Mouse (Mus musculus): ENCODE measurements around the gene Pard3b.

The Pard3b gene

DNA sequence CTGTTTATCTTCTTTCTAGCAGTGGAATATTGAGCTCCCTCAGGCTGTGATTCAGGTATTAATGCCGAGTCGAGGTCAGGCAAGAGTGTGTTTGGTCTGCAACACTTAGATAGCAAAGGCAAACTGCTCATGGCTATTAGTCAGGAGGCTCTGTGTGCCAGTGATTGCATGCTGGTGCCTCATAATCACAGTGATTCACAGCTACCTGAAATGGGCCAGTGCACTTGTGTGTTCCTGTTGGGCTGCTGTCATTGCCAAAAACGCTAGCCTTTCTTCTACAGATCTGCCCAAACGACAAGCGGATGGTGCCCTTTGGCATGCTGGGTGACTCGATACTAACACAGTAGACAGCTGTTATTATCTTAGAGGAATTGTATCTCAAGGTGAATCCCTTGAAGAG is 416.7 kb downstream of the Pard3b start:
- in situ Hi-C loops (cut with MboI; ENCODE audit: low sequenced_read_pairs) = no loop called here

DNA sequence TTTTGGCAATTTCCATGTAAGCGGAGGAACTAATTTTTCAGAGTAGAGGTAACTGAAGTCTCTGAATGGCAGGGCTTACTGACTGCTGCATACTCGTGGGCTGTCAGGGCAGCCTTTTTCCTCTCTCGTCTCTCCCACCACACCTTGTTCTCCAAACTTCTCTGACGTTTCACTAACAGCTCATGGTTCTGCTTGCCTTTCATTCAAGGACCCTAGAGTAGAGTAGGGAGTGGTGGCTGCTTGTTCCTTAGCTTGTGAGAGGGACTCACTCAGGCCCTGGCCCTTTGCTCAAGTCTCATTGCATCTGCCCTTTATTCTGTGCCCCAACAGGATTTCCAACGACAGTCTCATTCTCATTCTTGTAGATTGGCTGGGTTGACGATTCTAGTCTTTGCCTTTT is 432.0 kb downstream of the Pard3b start:
- in situ Hi-C loops (cut with MboI; ENCODE audit: low sequenced_read_pairs) = no loop called here

- in situ Hi-C loops (cut with MboI; ENCODE audit: low sequenced_read_pairs) = no loop called here
Measured at GRCm38 (mm10) chr1:62071139-62071538, 432.5 kb downstream of the Pard3b start.

- in situ Hi-C loops (cut with MboI; ENCODE audit: low sequenced_read_pairs) = no loop called here
Measured at GRCm38 (mm10) chr1:62076171-62076570, 437.5 kb downstream of the Pard3b start.

GRCm38 (mm10) chr1:62081129-62081528 is 442.5 kb downstream of the Pard3b start:
- in situ Hi-C loops (cut with MboI; ENCODE audit: low sequenced_read_pairs) = no loop called here

- in situ Hi-C loops (cut with MboI; ENCODE audit: low sequenced_read_pairs) = no loop called here
Measured at GRCm38 (mm10) chr1:62085995-62086394, 447.4 kb downstream of the Pard3b start.

DNA sequence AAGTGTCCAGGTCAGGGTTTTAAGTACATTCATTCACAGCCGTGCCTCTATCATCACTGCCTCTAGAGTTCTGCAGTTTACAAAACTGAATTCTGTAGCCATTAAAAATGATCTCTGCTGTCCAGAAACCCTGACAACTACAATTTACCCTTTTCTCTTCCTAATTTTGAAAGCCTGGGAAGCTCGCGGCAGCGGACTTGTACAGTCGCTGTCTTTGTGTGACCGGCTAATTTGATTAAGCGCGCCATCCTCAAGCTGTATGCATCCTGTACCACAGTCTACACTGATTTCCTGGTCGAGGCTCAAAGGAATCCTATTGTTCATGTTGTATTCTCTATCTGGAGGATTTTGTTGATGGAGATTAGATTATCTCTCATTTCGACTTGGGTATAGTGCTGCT is 448.8 kb downstream of the Pard3b start:
- in situ Hi-C loops (cut with MboI; ENCODE audit: low sequenced_read_pairs) = no loop called here

DNA sequence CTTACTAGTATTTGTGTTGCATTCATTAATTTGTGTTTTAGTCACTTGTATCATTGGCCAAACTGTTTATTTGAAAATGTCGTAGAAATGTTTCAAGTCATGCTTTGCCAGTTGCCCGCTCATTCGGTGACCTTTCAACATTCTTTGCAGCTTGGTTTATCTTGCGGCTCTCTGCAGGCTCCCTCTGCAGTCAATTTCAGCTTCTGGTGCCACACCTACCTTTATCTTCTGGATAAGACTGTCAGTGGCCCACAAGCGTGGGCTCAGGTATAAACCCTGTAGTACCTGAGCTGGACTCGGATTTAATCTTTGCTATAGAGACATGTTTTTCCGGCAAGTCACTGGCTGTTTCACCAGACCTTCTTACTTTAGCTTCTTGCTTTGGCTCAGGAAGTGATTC is 456.3 kb downstream of the Pard3b start:
- in situ Hi-C loops (cut with MboI; ENCODE audit: low sequenced_read_pairs) = no loop called here

DNA sequence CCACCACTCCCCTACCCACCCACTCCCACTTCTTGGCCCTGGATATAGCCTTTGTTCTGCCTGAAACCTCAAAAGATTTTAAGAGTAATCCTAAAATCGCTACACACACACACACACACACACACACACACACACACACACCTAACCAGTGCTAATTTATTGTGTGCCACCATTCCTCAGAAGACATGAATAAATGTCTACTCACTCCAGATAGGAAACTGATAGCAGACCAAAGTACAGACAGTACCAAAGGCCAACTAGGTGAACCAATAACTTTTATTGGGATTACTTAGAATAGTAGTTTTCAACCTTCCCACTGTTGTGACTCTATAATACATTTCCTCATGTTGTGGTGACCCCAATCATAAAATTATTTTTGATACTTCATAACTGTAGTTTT is 483.8 kb downstream of the Pard3b start:
- in situ Hi-C loops (cut with MboI; ENCODE audit: low sequenced_read_pairs) = no loop called here

DNA sequence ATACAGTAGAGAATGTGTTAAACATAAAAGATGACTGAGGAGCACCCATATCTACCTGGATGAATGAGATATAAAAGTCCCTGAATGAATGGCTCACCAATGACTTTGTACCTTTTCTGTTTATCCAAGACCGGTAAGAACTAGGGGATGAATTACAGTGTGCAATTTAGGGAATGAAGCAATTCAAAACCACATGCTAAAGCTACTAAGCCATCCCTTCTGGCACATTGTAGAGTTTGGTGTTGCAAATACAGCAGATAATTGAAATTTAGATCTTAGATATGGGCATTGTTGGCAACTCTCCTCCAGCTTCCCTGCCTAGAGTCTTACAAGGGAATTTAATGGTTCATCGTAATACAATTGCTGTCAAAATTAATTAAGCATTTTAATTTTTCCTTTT is 490.6 kb downstream of the Pard3b start:
- in situ Hi-C loops (cut with MboI; ENCODE audit: low sequenced_read_pairs) = no loop called here

DNA sequence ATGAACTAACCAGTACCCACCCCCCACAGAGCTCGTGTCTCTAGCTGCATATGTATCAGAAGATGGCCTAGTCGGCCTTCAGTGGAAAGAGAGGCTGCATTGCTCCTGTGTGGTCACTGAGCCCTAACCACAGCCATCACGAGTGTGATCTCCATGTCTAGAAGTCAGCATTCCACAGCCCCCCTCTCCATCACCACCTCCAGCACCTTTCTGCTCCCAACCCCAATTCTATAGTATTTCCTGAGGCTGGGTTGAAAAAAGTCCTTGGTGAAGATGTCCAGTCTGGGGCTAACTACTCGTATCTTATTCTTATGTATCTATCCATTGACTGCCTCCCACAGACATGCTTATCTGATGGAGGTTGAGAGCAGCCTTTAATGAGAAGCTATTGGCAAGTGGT is 509.5 kb downstream of the Pard3b start:
- in situ Hi-C loops (cut with MboI; ENCODE audit: low sequenced_read_pairs) = no loop called here

GRCm38 (mm10) chr1:62148786-62149185 is 510.2 kb downstream of the Pard3b start:
- in situ Hi-C loops (cut with MboI; ENCODE audit: low sequenced_read_pairs) = no loop called here

DNA sequence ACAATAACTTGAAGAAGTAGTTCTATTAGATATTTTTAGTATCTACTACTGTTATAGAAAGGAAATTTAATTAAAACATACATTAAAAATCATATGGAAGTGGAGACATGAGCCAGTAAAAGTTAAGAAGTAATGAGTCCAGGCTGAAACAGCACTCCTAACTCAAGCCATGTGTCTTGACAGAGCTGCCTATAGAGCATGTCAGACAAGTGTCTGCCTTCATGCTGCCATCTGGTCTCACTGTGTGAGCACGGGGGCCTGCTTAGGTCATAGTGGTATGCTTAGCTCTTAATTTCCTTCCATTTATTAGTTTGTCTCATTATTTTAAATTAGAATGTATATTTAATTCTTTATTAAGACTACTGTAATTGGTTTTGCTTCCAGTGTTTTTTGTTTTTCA is 517.3 kb downstream of the Pard3b start:
- in situ Hi-C loops (cut with MboI; ENCODE audit: low sequenced_read_pairs) = no loop called here

DNA sequence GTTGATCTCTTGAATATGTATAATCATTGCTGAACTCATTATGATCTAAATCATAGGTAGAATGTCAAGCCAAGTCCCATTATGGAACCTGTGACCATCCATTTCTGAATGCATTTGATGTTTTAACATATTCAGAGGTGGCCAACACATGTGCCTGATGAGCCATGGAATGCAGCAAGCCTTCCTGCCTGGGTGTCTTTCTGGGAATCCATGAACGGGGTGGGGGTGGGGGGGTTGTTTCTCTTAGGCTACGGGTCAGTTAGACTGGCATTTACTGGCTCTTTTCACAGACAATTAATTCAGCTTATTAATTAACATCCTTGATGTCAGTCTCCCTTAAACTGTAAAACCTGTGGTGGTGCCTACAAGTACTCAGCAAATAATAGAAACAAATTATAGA is 521.0 kb downstream of the Pard3b start:
- in situ Hi-C loops (cut with MboI; ENCODE audit: low sequenced_read_pairs) = no loop called here

GRCm38 (mm10) chr1:62175013-62175640 is 536.5 kb downstream of the Pard3b start:
- in situ Hi-C loops (cut with MboI; ENCODE audit: low sequenced_read_pairs) = no loop called here

DNA sequence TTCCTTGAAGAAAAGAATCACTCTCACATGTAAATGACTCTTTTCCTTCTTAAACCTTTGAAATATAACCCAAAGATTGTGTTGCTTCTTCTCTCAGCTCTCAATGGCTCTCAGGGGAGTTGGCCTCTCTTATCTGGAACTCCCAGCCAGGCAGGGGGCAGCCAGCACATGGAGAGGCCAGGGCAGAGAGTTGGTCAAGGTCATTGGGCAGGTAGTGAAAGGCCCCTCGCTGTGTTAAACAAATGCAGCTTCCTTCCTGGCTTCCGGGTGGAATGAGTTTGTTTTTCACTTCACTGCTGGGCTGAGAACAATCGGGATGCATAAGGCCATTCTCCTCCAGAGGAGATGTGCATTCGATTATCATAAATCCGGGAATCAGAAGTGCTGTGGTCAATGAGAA is 543.0 kb downstream of the Pard3b start:
- in situ Hi-C loops (cut with MboI; ENCODE audit: low sequenced_read_pairs) = no loop called here

- in situ Hi-C loops (cut with MboI; ENCODE audit: low sequenced_read_pairs) = no loop called here
Measured at GRCm38 (mm10) chr1:62182634-62183033, 544.0 kb downstream of the Pard3b start.

DNA sequence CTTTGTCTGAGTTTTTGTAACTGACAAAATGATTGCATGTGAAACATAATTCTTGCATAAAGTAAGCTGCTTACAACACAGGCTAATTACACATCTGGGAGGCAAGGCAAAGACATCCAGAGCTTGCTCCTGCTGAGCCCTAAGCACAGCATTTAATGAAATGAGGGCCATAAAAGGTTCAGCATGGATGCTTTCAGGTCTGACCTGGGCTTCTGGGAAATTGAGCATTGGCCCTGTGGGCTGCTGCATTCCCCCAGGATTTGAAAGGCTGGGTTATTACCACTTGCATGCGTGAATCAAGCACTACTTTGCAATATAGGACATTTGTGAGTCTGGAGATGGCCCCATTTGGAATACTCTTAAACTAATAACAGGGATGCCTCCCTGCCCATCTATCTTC is 552.2 kb downstream of the Pard3b start:
- in situ Hi-C loops (cut with MboI; ENCODE audit: low sequenced_read_pairs) = no loop called here

DNA sequence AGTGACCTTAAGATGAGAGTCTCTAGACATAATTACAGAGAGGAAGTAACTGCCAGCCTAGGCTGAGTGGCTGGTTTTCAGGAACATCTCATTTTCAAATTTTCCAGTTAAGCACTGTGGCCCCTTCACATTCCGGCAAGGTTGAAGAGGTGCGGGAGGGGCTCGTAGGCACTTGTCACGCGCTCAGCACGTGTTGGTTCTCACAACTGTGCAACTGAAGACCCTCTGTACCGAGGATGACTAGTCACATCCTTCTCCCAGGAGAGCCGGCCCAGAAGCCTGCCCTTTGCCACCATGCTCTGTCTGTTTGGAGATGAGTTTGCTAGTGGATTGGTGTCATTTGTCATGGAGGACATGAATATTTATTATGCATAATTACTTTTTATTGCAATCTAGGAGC is 558.9 kb downstream of the Pard3b start:
- in situ Hi-C loops (cut with MboI; ENCODE audit: low sequenced_read_pairs) = no loop called here

DNA sequence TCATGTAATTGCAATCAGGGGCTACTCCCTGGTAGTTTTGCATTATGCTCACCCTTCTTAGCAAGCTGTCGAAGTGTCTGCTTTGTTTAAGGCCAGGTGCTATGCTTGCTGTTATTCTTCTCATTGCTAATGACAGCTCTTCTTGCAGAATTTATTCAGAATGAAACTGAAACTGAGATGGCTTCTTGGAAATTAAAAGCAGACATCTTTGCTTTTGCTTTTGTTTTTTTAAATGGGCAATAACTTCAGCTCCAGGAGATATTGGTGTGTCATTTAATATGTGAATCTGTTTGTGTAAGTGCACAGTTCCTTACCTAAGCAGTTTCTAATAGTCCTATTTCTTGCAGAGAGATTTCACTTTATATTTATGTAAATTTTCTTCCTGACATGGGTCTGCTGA is 562.3 kb downstream of the Pard3b start:
- in situ Hi-C loops (cut with MboI; ENCODE audit: low sequenced_read_pairs) = no loop called here

- in situ Hi-C loops (cut with MboI; ENCODE audit: low sequenced_read_pairs) = no loop called here
Measured at GRCm38 (mm10) chr1:62201686-62202257, 563.1 kb downstream of the Pard3b start.

DNA sequence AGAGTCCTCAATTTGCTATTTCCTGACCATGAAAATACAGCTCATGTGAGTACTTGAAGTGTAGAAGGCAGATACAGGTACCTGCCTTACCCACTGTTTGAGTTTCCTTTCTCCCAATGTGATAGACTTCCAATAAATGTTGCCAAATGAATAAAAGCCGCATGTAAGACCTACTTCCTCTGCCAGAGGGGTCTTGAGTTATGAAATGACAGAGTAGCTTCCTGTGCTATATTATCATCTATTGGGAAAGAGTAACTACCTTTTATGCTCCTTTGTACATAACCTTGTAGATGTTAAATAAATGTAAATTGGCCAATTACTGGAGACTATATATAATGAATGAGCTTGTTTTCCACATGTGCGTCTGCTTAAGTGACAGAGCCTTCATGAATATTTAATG is 574.7 kb downstream of the Pard3b start:
- in situ Hi-C loops (cut with MboI; ENCODE audit: low sequenced_read_pairs) = no loop called here

GRCm38 (mm10) chr1:62215842-62216241 is 577.2 kb downstream of the Pard3b start:
- in situ Hi-C loops (cut with MboI; ENCODE audit: low sequenced_read_pairs) = no loop called here
